Mouse (Mus musculus) adrenal gland, postnatal 14 days (tissue): Measurements from ENCODE around the gene Dtl. TPM values are rescaled to one million over a fixed set of nuclear protein-coding genes. Genes with fewer than 3 reads are reported as not detected.
A peak's percentile ranks its signal among the peaks of the same experiment; 100 is the strongest.
"Not testable (repeated sequence)": the region's sequence is repeated elsewhere in the genome, so short reads cannot be mapped to it uniquely, and the experiment has no call there.

Experiments
- DNase-seq: peaks from one replicate; pipeline ENCODE4 v3.0.0; 2021; ENCODE audit warnings: mixed read lengths
- total RNA-seq: library from RNA; stranded (reverse); gene quantifications from 2 replicates; pipeline ENCODE4 v1.2.3, GENCODE M21; 2021

The Dtl gene
- total RNA-seq, 1 experiment from 2014 or later = 7.6 TPM

DNA sequence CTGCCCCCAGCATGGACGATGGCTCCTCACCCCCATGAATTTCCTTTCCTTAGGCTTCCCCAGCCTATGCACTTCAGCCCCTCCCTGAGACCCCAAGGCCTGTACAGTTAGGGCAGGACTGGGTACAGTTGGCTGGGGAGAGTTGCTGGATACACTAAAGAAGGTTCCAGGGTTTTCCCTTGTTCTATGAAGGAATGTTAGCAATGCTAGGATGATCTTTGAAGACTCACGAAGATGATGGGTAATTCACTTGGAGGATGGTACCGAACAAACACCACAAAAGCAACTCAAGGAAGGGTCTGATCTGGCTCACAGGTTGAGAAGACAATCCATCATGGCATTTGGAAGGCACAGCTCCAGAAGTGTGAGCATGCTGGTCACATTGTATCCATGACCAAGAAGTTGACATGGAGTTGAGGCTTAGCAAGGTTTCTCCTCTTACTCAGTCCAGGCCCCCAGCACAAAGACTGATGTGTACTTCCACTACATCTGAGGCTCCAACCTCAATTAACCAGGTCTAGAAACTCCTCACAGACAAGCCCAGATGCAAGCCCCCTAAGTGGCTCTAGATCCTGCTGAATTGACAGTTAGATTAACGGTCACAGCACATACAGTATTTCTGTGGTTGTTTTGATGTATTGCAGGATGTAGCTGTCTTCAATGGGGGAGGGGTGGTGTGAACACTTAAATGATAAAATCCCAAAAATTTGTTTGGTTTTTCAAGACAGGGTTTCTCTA lies 55.8 kb downstream of the Dtl start:
- no peak for DNase-seq

DNA sequence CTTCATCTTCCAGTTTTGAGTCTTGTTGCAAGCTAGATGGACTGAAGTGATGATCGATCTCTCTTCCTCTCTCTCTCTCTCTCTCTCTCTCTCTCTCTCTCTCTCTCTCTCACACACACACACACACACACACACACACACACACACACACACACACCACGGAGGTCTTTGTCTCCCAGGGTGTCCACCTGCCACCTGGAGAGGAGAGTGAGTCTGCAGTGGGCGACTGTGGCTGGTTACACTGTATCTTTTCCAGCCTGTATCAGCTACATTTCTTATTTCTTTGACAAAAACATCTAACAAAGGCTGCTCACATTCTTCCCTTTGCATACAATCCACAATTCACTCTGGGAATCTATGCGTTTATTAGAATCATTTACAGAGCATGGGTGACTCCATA lies 56.4 kb downstream of the Dtl start:
- DNase-seq = no peak

DNA sequence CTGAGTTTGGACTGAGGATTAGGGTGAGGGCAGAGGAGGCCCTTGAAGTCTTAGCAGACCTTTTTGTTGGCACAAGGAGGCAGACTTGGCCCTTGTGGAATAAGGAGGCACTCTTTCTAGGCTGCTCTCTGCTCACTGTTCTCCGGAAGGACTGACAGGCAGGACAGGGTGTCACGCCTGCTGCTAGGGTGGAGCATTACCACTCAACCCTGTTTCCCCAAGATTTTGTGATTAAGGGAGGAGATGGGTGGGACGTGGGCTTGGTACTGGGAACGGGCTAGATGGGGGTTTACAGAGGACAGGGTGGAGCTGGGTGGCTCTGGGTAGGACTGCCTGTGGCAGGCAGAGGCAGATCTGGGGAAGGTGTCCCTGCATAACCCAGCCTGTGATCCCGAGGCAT lies 57.4 kb downstream of the Dtl start:
- no peak for DNase-seq

DNA sequence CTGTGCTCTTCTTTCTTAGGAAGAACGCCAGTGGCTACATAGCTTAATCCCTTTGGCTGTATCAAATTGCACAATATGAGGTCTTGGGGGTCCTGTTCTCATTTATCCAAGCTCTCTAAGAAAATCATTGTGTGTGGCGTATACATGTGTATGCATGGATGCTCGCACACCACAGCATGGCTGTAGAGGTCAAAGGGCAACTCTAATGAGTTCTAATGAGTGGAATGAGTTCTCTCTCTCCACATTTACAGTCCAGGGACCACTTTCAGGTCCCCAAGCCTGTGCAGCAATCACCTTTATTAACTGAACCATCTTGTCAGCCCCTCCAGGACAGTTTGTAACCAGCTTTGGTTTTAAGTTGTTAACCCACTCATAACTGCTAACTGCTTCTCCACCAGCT lies 58.3 kb downstream of the Dtl start:
- DNase-seq = no peak

DNA sequence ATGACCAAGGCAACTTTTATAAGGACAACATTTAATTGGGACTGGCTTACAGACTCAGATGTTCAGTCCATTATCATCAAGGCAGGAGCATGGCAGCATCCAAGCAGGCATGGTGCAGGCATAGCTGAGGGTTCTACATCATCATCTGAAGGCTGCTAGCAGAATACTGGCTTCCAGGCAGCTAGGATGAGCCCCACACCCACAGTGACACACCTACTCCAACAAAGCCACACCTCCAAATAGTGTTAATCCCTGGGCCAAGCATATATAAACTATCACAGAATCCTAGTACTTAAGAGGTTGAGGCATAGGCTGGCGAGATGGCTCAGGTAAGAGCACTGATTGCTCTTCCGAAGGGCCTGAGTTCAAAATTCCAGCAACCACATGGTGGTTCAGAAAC lies 59.0 kb downstream of the Dtl start:
- DNase-seq = not testable (repeated sequence)

DNA sequence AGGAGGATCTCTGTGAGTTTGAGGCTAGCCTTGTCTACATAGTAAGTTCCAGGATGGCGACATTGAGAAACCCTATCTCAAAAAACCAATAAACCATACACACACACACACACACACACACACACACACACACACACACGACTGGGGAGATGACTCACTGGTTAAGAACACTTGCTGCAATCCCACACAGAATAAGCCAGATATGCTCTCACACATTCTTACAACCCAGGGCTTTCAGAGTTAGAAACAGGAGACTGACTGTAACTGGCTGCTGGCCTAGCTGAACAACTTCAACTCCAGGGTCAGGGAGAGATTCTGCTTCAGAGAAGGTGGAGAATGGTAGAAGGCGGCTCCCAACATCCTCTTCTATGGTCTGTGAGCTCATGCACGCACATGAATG lies 62.1 kb downstream of the Dtl start:
- no peak for DNase-seq

DNA sequence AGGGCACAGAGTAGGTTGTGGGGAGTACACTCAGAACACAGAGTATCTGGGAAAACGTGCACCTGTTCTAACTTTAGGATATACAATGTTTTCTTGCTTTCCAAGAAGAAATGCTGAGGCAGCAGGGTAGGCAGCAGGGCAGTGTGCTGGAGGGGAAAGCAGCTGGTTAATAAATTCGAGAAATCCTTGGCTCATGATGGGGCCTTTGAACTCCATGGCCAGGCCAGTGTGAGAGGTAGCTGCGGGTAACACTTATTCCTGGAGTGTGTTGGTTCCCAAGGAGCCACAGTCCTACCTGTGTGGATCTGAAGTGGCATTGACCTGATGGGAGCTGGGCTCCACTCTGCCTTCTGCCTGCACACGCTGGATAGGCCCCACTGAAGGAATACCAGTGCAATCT lies 63.0 kb downstream of the Dtl start:
- no peak for DNase-seq

DNA sequence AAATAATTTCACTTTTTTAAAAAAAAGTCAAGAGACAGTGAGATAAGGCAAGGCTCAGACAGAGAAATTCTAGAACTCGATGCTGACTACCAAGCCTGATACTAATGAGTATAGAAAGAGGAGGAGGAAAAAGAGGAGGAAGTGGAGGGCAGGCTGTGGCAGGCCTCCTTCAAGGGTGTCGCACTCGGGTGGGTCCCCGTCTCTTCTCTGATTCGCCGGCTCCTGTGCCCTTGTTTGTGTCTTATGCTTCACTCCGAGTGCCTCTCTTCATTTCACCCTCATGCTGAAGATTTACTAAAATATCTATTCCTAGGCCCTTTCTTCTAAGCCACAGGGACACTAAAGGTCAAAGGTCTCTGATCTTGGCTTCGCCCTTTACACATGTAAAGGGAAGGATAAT lies 63.8 kb downstream of the Dtl start:
- no peak for DNase-seq

DNA sequence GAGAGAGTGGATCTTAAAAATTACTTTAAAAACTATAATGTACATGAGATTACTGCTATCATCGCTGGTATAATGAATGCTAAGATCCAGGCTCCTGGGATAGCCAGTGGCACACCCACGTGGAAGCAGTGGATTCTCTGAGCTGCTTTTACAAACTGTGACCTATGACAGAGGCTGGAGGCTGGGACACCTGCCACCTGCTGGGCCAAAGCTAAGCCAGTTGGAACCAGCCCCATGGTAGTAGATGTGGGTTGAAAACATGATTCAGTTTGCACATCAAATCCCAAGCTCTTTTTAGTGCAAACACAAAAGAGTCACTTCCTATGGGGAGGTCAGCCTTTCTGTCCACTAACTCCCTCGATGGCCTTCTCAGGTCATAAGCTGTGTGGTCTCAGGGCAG lies 65.5 kb downstream of the Dtl start:
- DNase-seq = no peak

DNA sequence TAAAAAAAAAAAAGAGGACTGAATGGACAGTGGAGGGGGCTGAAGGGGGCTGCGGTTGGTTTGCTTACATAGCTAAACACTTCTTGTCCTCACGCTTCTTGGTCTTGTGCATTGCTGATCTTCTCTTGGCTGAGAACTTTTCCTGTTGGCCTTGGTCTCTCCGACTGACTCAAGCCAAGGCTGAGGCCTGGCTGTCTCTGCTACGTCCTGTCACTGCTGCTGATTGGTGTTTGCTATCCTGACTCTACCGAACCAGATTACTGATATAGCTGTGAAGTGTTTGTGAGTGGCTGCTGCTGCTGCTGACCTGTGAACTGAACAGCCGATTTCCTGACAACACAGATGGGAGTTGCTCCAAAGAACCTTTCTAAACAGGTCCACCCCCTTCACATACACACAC lies 66.2 kb downstream of the Dtl start:
- DNase-seq = no peak

DNA sequence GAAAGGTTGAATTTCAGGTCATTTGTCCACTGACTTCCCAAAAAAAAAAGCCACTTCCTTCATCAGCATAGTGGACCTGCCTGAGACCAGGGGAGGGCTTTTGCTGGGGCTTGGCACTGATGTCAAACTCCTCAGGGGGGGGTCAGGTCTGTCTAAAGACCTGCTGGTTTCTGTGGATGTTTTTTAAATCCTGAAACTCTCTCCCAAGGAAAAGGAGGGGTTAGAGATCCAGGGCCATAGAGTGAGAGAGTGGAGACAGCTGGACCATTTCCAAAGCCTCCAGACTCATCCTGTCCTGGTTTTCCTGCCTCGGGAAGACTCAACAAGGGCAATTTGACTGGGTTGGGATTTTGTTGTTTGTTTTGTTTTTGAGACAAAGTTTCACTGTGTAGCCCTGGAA lies 68.6 kb downstream of the Dtl start:
- no peak for DNase-seq

DNA sequence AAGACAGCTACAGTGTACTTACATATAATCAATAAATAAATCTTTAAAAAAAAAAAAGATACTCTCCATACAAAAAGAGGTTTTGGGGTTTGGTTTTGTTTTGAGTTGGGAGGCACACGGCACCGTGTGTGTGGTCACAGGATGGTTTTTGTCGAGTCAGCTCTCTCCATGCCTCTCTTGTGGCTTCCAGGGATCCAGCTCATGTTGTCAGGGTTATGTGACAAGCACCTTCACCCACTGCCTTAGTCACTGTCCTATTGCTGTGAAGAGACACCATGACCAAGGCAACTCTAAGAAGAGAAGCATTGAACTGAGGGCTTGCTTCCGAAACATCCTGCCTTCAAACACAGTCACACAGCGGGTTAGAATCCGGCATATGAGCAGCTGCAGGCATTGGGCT lies 75.7 kb downstream of the Dtl start:
- no peak for DNase-seq

DNA sequence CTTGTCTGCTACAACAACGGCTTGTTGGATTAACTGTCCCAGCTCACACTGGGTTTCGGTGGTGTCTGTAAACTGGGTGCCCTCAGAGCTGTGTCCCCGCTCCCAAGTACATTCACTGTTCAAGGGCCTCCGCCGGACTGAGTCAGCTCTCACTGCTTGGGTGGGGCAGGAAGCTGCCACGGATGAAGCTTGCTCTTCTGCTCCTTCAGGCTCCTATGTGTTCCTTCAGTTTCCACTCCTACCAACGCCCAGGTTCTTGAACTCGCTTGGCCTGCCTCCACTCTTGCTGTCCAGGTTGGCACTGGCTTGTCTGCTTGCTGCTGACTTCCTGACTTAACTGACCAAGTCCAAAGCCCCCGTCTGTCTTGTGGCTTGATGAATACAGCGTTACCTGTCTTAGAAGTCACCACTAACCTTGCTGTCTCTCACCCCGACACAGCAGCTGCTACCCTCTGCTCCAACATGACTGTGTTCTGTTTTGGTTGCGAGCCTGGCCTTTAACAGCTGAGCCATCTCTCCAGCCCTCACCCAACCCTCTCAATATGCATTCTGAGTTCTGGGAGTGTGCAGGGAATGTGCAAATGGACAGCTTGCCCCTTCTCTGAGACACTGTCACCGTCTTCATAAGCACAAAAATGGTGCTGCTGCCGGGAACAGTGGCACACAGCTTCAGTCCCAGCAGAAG lies 76.9 kb downstream of the Dtl start:
- DNase-seq = peak; percentile 38

DNA sequence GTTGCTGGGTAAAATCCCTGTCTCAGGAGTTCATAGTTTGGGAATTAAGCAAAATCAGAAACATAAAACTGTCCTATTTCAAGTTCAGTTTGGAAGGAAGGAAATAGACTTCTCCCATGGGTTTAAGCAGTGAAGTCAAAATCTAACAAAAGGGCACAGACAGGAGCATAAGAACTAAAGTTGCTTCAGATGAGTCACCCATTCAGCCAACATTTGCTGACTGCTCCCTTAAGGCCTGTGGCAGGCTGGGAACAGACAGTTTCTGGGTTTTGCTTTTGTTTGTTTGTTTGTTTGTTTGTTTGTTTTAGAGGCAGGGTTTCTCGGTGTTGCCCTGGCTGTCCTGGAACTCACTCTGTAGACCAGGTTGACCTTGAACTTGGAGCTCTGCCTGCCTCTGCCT lies 78.7 kb downstream of the Dtl start:
- DNase-seq = no peak

DNA sequence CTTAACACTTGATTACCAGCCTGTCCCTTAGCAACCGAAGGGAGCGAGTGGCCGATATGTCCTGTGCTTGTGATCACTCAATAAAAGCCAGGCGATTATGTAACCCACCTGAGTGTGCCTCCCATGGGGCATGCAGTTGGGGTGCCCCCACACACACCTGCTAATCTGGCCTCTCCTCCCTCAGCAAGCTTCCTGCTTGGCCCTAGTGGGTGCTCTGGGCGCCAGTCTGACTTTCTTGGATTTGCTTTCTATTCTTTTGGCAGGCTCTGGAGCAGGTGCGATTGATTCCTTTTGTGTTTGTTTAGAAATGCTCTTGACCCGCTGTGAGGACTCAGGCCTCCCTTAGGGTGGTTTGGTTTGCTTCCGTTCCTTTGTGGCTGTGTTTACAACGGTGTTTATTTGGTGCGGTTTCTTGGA lies 80.3 kb downstream of the Dtl start:
- no peak for DNase-seq

DNA sequence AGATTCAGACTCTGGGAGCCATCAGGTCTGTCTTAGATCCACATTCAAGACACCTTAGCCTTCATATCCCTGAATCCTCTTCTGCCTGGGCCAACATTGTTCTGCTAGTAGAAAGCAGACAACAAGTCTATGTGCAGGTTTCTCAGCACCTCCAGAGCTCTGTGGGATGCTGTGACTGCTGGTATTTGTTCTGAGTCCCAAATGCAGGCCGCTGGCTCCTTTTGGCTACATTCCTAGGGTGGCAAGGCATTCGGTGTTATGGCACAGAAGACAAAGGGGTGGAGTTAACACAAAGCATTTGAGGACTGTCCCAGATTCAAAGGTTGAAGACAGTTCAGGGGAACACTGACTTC lies 81.1 kb downstream of the Dtl start:
- peak; percentile 36 for DNase-seq

DNA sequence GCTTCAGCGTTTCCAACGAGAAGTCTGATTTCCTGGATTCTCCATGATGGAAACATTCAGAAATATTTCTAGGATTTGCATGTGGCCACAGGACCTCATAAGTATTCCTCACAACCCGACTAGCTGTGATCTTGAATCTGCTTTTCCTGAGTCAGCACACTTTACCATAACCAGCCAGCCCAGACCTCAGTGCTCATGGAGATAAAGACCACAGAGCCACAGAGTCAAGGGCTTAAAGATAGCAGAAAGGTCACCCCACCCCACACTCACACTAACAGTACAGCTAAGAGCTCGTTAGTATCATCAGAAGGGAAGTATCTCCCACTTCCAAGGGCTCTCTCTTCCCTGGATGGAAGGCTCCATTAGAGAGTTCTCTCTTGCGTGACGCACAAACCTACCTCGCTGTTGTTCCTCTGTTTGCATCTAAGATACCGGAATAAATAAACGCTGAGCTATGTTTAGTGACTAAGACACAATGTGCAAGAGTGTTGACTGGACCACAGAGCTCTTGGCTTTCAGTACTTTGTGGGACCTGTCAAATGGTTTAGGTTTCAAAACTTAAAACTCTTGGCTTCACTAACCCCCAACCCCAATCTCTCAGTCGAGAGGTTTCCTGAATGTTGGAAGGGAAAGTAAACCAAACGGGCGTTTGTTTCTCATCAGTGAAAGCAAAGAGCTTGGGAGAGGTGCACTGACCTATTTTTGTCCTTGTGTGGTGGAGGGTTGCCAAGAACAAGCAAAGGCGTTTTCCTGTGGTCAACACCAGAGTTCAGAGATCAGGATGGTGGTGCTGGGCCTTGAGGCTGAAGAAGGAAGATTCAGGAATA lies 81.7 kb downstream of the Dtl start:
- DNase-seq = peak; percentile 50

DNA sequence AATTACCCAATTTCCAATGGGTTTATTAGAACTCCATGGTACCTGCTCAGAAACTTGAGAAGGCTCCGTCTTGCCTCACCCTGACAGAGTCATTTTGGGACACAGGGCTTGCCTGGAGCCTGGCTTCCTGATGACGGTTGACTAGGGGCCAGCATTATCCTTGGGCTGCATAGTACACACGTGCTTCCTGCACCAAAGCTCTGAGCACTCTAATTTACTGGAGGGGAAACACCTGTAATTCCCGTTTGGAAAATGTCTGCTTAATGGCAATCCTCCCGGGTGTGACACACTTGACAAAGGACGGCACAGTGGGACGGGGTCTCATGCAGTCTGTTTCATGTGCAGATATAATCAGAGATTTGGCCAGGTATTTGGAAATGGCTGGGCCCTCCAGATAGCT lies 84.9 kb downstream of the Dtl start:
- DNase-seq = peak; percentile 21

Other genes starting within 250 kb of the Dtl start
- gene Tmem206, start 249.6 kb downstream of the Dtl start, total RNA-seq = 6.2 and 6.8 TPM in 2 replicates
- 193 and 243 TPM in 2 replicates for gene Ppp2r5a, start 172.3 kb downstream of the Dtl start, total RNA-seq
- 28.0 and 30.1 TPM in 2 replicates for gene Ints7, start 92 bp upstream of the Dtl start, total RNA-seq
- 59.3 and 59.7 TPM in 2 replicates for gene Lpgat1, start 142.3 kb upstream of the Dtl start, total RNA-seq
- 9.3 and 10.0 TPM in 2 replicates for gene Nek2, start 245.9 kb upstream of the Dtl start, total RNA-seq